Mouse (Mus musculus) heart, postnatal 0 days (tissue): ENCODE results near the gene Rmnd5a. TPM values are rescaled to one million over a fixed set of nuclear protein-coding genes. Genes with fewer than 3 reads are reported as not detected.

ENCODE experiments used
- ATAC-seq: fragments of 200-750 bp; cut with Nextera tagmentation; 2 replicates; pipeline ENCODE4 v1.8.0; 2017; ENCODE audit warnings: low read depth, moderate number of reproducible peaks, moderate library complexity; ENCODE audit not compliant: insufficient read depth
- DNase-seq: peaks from one replicate; pipeline ENCODE4 v3.0.0-alpha.2; 2016; ENCODE audit warnings: low spot score
- H3K27ac ChIP-seq: fragments of 300-500 bp; sonication (generic); 2 replicates; pipeline ENCODE4 v1.5.1; 2014; ENCODE audit warnings: low read depth, mild to moderate bottlenecking
- H3K27me3 ChIP-seq: fragments of 300-500 bp; sonication (generic); 2 replicates; pipeline ENCODE4 v1.6.1; 2014; ENCODE audit warnings: low read length, mixed read lengths; ENCODE audit not compliant: control insufficient read depth, insufficient read depth
- H3K36me3 ChIP-seq: fragments of 300-500 bp; sonication (generic); replicated peaks from 2 replicates; pipeline ENCODE4 v1.6.1; 2014; ENCODE audit warnings: low read length, mixed read lengths; ENCODE audit not compliant: control insufficient read depth, insufficient read depth
- H3K4me1 ChIP-seq: fragments of 300-500 bp; sonication (generic); 2 replicates; pipeline ENCODE4 v1.6.1; 2014; ENCODE audit warnings: antibody characterized with exemption; ENCODE audit not compliant: control insufficient read depth, insufficient read depth
- H3K4me2 ChIP-seq: fragments of 300-500 bp; sonication (generic); 2 replicates; pipeline ENCODE4 v1.6.1; 2014; ENCODE audit warnings: low read depth, mild to moderate bottlenecking, low read length, moderate library complexity
- H3K4me3 ChIP-seq: fragments of 300-500 bp; sonication (generic); 2 replicates; pipeline ENCODE4 v1.5.1; 2014; ENCODE audit warnings: low read depth, low read length
- H3K9ac ChIP-seq: fragments of 300-500 bp; sonication (generic); replicated peaks from 2 replicates; pipeline ENCODE4 v1.6.1; 2014; ENCODE audit warnings: low read depth, low read length, mixed read lengths
- H3K9me3 ChIP-seq: fragments of 300-500 bp; sonication (generic); replicated peaks from 2 replicates; pipeline ENCODE4 v1.6.1; 2016; ENCODE audit warnings: low read length; ENCODE audit not compliant: control insufficient read depth
- CTCF ChIP-seq: IDR thresholded peaks from 2 replicates; pipeline ENCODE4 v1.5.1; 2016; ENCODE audit warnings: antibody characterized with exemption, control low read depth, low read depth
- EP300 ChIP-seq: IDR thresholded peaks from 2 replicates; pipeline ENCODE4 v1.6.1; 2016; ENCODE audit warnings: antibody characterized with exemption, low read depth
- WGBS: fragments of 180-500 bp; shearing (Covaris S2); extraction: QIAGEN DNeasy Blood & Tissue Kit; methylation state at CpG from one replicate; pipeline ENCODE4 v1.1.7; 2014; 5-methylcytosine and 5-hydroxymethylcytosine counted together
- polyA plus RNA-seq: library from polyadenylated mRNA; unstranded; fragments of >200 nt; fragmentation: Nextera tagmentation; extraction: Ambion mirVana; gene quantifications from 2 replicates; pipeline ENCODE4 v1.2.1, GENCODE M21; 2015
- total RNA-seq: library from RNA; depleted of rRNA; stranded (reverse); fragments of >200 nt; gene quantifications from 2 replicates; pipeline ENCODE4 v1.2.3, GENCODE M21; 2014; ENCODE audit warnings: low replicate concordance; rRNA removed

Rmnd5a gene
- total and polyA plus RNA-seq, 2 experiments from 2014 or later: 6.9 to 35.2 TPM

DNA sequence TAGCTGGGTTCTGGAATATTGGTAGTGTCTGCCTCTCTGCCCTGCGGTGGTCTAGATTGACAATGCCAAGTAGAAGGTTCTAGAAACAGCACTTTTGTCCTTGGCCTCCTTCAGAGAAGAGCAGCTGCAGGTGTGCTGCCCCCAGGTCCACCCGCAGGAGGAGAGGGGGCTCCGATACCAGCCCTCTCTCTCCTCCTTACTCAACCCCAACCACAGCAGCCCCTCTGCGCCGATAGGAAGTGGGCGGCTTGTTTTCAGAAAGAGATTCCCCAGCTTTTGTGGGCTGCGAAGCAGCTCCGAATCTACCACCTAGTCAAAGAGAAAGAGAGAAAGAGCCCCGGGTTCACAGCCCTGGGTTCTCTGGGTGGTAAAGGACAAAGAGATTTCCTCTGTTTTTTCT, 99.3 kb downstream of the Rmnd5a start:
- Histone ChIP-seq H3K9me3 (no peaks in the 10 kb centered on the region), H3K4me1 (no peaks in the 10 kb centered on the region), H3K9ac (no peak overlapping the region), H3K27me3 (no peaks in the 10 kb centered on the region), H3K36me3 (no peaks in the 10 kb centered on the region), H3K27ac (peak overlapping the region; percentile 63; the same call in 1 of the 2 replicates), H3K4me2 (no peak overlapping the region; the same call in 1 of the 2 replicates), H3K4me3 (no peak overlapping the region)
- 87% methylated on average over 9 of the region's 9 CpGs for WGBS
- ATAC-seq: no peak
- TF ChIP-seq EP300: no peak
- no peak for TF ChIP-seq CTCF
- DNase-seq: no peak

DNA sequence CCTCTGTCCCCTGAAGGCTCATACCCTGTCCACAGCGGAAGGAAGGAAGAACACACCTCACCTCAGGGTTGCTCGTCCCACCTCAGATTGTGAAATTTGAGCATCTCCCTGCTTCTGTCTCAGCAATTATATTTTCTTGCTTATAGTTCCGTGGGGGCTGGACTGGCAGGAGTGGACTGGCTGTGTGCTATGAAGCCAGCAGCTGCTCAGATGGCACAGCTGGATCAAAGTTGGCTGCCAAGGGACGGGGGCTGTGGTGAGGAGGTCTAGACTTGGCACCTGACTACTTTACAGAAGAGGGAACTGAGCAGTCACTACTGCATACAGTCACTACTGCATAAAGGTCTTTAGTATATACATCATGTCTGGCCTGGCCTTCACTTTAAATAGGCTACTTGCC, 101.1 kb downstream of the Rmnd5a start:
- H3K36me3 ChIP-seq: no peaks in the 10 kb centered on the region
- DNase-seq: no peak
- H3K4me3 ChIP-seq: no peak overlapping the region
- TF ChIP-seq CTCF: no peak
- no peak for TF ChIP-seq EP300
- no peaks in the 10 kb centered on the region for H3K9me3 ChIP-seq
- H3K9ac ChIP-seq: no peak overlapping the region
- H3K27me3 ChIP-seq: no peaks in the 10 kb centered on the region
- WGBS: 80% methylated on average over 4 of the region's 4 CpGs
- peak overlapping the region; percentile 55; the same call in 1 of the 2 replicates for H3K27ac ChIP-seq
- ATAC-seq: no peak
- H3K4me1 ChIP-seq: no peaks in the 10 kb centered on the region
- no peak overlapping the region; the same call in 1 of the 2 replicates for H3K4me2 ChIP-seq

DNA sequence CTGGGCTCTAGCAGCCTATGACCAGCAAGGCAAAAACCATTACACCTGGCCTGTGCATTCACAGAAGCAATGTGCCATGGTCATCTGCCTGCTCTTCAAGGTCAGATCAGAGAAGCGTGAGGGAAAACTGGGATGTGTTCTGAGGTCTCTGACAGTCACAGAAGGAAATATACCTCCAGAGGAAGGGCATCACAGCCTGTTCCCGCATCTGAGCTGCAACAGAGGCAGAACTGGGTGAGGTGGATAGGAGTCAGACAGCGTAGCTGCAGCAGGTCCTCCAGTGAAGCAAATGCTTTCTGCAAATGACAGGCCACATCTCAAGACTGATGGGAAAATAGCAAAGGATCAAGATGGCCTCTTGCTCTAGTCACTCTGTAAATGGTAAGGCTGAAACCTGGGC, 101.5 kb downstream of the Rmnd5a start:
- H3K36me3 ChIP-seq: no peaks in the 10 kb centered on the region
- 74% methylated on average over 3 of the region's 3 CpGs for WGBS
- no peak overlapping the region for H3K4me3 ChIP-seq
- H3K9me3 ChIP-seq: no peaks in the 10 kb centered on the region
- TF ChIP-seq EP300 (no peak), CTCF (no peak)
- DNase-seq (no peak), ATAC-seq (no peak)
- no peak overlapping the region; the same call in 1 of the 2 replicates for H3K4me2 ChIP-seq
- H3K9ac ChIP-seq: no peak overlapping the region
- H3K4me1 ChIP-seq: no peaks in the 10 kb centered on the region
- H3K27me3 ChIP-seq: no peaks in the 10 kb centered on the region
- H3K27ac ChIP-seq: peak overlapping the region; percentile 55; the same call in 1 of the 2 replicates

Other genes starting within 250 kb of the Rmnd5a start
- gene Fabp1, start 240.8 kb downstream of the Rmnd5a start, total RNA-seq: not detected in 2 replicates
- 0.23 and 0.83 TPM in 2 replicates for gene Fabp1, start 240.8 kb downstream of the Rmnd5a start, polyA plus RNA-seq
- 47.8 and 51.7 TPM in 2 replicates for gene Krcc1, start 169.0 kb downstream of the Rmnd5a start, total RNA-seq
- 82.5 and 83.7 TPM in 2 replicates for gene Krcc1, start 169.0 kb downstream of the Rmnd5a start, polyA plus RNA-seq
- gene Smyd1, start 118.4 kb downstream of the Rmnd5a start, total RNA-seq: 287 and 316 TPM in 2 replicates
- 106 and 109 TPM in 2 replicates for gene Smyd1, start 118.4 kb downstream of the Rmnd5a start, polyA plus RNA-seq
- 0.08 TPM in 1 of 2 replicates, not detected in the other for gene Cd8b1, start 117.8 kb downstream of the Rmnd5a start, total RNA-seq
- gene Cd8b1, start 117.8 kb downstream of the Rmnd5a start, polyA plus RNA-seq: 0.12 and 0.18 TPM in 2 replicates
- 5.4 TPM in 1 of 2 replicates, not detected in the other for gene Cd8a, start 67.2 kb downstream of the Rmnd5a start, total RNA-seq
- gene Cd8a, start 67.2 kb downstream of the Rmnd5a start, polyA plus RNA-seq: 0.04 TPM in 1 of 2 replicates, not detected in the other
- gene Rnf103, start 53.3 kb upstream of the Rmnd5a start, total RNA-seq: 17.3 and 33.7 TPM in 2 replicates
- 14.5 and 14.9 TPM in 2 replicates for gene Rnf103, start 53.3 kb upstream of the Rmnd5a start, polyA plus RNA-seq
- 46.1 and 51.7 TPM in 2 replicates for gene Chmp3, start 103.2 kb upstream of the Rmnd5a start, total RNA-seq
- 62.5 and 63.3 TPM in 2 replicates for gene Chmp3, start 103.2 kb upstream of the Rmnd5a start, polyA plus RNA-seq
- 35.3 and 50.9 TPM in 2 replicates for gene Kdm3a, start 192.4 kb upstream of the Rmnd5a start, total RNA-seq
- gene Kdm3a, start 192.4 kb upstream of the Rmnd5a start, polyA plus RNA-seq: 15.1 and 16.6 TPM in 2 replicates